19 mouse cellular contexts compared by ENCODE assay signal in genomic region chr1:89452138-89452537, GRCm38 (mm10). TPM values are rescaled to one million over a fixed set of nuclear protein-coding genes. Genes with fewer than 3 reads are reported as not detected.
A peak's percentile ranks its signal among the peaks of the same experiment; 100 is the strongest.
DNase-seq lines count a peak whose midpoint lies in the region; ATAC-seq lines count a peak whose summit lies in the region.
"Had no signal": no experiment of that assay in that cellular context is flagged by ENCODE, and none has a peak within 500 bp of the region (broad histone marks: within the 10 kb centered on the region; RNA-seq: fewer than 3 reads in every experiment).

No protein-coding gene starts in this region.

- no peak for ATAC-seq in cerebellum, adult (ENCODE audit: insufficient number of reproducible peaks, low FRiP score, low TSS enrichment)
- ATAC-seq: forebrain, embryonic 13.5 days; forebrain, embryonic 16.5 days; hindbrain, embryonic 16.5 days; intestine, embryonic 15.5 days; Patski had no signal

- DNase-seq in adrenal gland, adult (ENCODE audit: inconsistent age in 2 of 2, low spot score in 1 of 2) = peak; percentile 79 to 92
- no peak for DNase-seq in adrenal gland, postnatal 4 days (ENCODE audit: low spot score in 2 of 2)
- DNase-seq in cerebellum, adult 9-10 months = peak; percentile 69
- peak; percentile 77 for DNase-seq in adrenal gland, adult 8-10 months
- DNase-seq in adrenal gland, postnatal 25 days = peak; percentile 78
- no peak for DNase-seq in kidney, postnatal 4 days
- no peak for DNase-seq in right cerebral cortex, postnatal 25 days
- DNase-seq: cerebellum, adult 11 months; gastrocnemius, postnatal 10 days; gastrocnemius, postnatal 36 days; heart, adult 2 months; kidney, adult 11 months; kidney, adult 8-10 months had no signal

RNA-seq across cellular contexts. Expression of gene Agap1, which starts 2.5 kb away (rescaled TPM):
- 10 to 100 TPM; 85.5 to 97.5 TPM for total RNA-seq in adrenal gland, postnatal 4 days (2021)
- 100 to 1,000 TPM in 1 of 4 experiments, 10 to 100 TPM in 3; 51.4 to 101 (median 75.3) TPM for total RNA-seq in adrenal gland, adult 8-10 months (2022)
- total RNA-seq in adrenal gland, postnatal 25 days (2021) = 52.9 and 55.0 TPM in 2 replicates

Comparison
In these comparisons a context has a peak if more than half of its experiments do, and no peak if none do; other contexts are left out.
1. DNase-seq: peak in adrenal gland, adult (2 of 2), cerebellum, adult 9-10 months (single experiment), adrenal gland, adult 8-10 months (single experiment) and adrenal gland, postnatal 25 days (single experiment); none in adrenal gland, postnatal 4 days (0 of 2), kidney, postnatal 4 days (0 of 2) and right cerebral cortex, postnatal 25 days (single experiment).